Mouse (Mus musculus) liver, embryonic 11.5 days (tissue): ENCODE results near the gene Acsf3. TPM values are rescaled to one million over a fixed set of nuclear protein-coding genes. Genes with fewer than 3 reads are reported as not detected.

Experiments used
- ATAC-seq: fragments of 200-750 bp; cut with Nextera tagmentation; replicated peaks from 2 replicates; pipeline ENCODE4 v1.8.0; 2017; ENCODE audit warnings: moderate number of reproducible peaks, mild to moderate bottlenecking, moderate TSS enrichment, moderate library complexity; ENCODE audit not compliant: low FRiP score
- DNase-seq: peaks from one replicate; pipeline ENCODE4 v3.0.0-alpha.2; 2017; ENCODE audit warnings: low spot score
- H3K27ac ChIP-seq: fragments of 300-500 bp; sonication (generic); 2 replicates; pipeline ENCODE4 v1.5.1; 2014; ENCODE audit warnings: mild to moderate bottlenecking, low read depth, low read length, control low read depth
- H3K27me3 ChIP-seq: fragments of 300-500 bp; sonication (generic); replicated peaks from 2 replicates; pipeline ENCODE4 v1.6.1; 2014; ENCODE audit warnings: low read length, mixed read lengths; ENCODE audit not compliant: control insufficient read depth, insufficient read depth
- H3K36me3 ChIP-seq: fragments of 300-500 bp; sonication (generic); 2 replicates; pipeline ENCODE4 v1.6.1; 2014; ENCODE audit warnings: mild to moderate bottlenecking, low read length, moderate library complexity, mixed read lengths; ENCODE audit not compliant: control insufficient read depth, insufficient read depth
- H3K4me1 ChIP-seq: fragments of 300-500 bp; sonication (generic); replicated peaks from 2 replicates; pipeline ENCODE4 v1.6.1; 2014; ENCODE audit warnings: low read length, mixed read lengths; ENCODE audit not compliant: control insufficient read depth, insufficient read depth
- H3K4me2 ChIP-seq: fragments of 300-500 bp; sonication (generic); 2 replicates; pipeline ENCODE4 v1.6.1; 2014; ENCODE audit warnings: mild to moderate bottlenecking, control low read depth, moderate library complexity
- H3K4me3 ChIP-seq: fragments of 300-500 bp; sonication (generic); 2 replicates; pipeline ENCODE4 v1.5.1; 2014; ENCODE audit warnings: low read depth, low read length, control low read depth
- H3K9ac ChIP-seq: fragments of 300-500 bp; sonication (generic); 2 replicates; pipeline ENCODE4 v1.6.1; 2014; ENCODE audit warnings: low read depth, low read length, control low read depth
- H3K9me3 ChIP-seq: fragments of 300-500 bp; sonication (generic); 2 replicates; pipeline ENCODE4 v1.6.1; 2016; ENCODE audit warnings: low read length, inconsistent platforms, mixed read lengths; ENCODE audit not compliant: control insufficient read depth
- WGBS: fragments of 180-500 bp; shearing (Covaris S2); extraction: QIAGEN DNeasy Blood & Tissue Kit; methylation state at CpG from one replicate; pipeline ENCODE4 v1.1.7; 2014; 5-methylcytosine and 5-hydroxymethylcytosine counted together
- polyA plus RNA-seq: library from polyadenylated mRNA; unstranded; fragments of >200 nt; fragmentation: Nextera tagmentation; extraction: Ambion mirVana; gene quantifications from 2 replicates; pipeline ENCODE4 v1.2.1, GENCODE M21; 2014

Acsf3 gene
- polyA plus RNA-seq, 1 experiment from 2014 or later = 16.6 TPM

DNA sequence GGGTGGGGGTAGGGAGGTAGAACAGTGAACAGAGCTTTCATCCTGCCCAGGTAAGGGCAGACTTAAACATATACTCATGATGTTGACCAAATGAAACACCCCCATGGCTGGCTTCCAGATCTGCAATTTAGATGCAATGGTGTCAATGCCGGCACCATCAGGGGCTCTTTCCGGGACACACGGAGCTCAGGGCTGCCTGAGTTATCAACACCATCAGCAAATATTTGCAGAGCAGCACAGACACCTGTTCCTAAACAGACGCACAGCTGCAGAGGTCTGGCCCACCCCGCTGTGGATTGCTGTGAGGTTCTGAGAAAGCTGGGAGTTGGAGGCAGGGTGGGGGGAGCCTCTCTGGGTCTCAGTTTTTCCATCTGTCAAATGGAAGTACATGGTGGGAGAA lies 9.1 kb upstream of the Acsf3 start:
- H3K27ac ChIP-seq = no peak overlapping the region
- H3K27me3 ChIP-seq = peaks cover 19% of the 10 kb centered on the region; the same call in 1 of the 2 replicates
- no peaks in the 10 kb centered on the region for H3K9me3 ChIP-seq
- WGBS = 58% methylated on average over 5 of the region's 5 CpGs
- H3K4me2 ChIP-seq = no peak overlapping the region
- no peak for DNase-seq
- ATAC-seq = 0 out of 2 replicates have a peak, but pooled peaks have one; percentile 27
- no peaks in the 10 kb centered on the region for H3K36me3 ChIP-seq
- no peak overlapping the region for H3K9ac ChIP-seq
- H3K4me1 ChIP-seq = peaks cover 20% of the 10 kb centered on the region
- H3K4me3 ChIP-seq = no peak overlapping the region

DNA sequence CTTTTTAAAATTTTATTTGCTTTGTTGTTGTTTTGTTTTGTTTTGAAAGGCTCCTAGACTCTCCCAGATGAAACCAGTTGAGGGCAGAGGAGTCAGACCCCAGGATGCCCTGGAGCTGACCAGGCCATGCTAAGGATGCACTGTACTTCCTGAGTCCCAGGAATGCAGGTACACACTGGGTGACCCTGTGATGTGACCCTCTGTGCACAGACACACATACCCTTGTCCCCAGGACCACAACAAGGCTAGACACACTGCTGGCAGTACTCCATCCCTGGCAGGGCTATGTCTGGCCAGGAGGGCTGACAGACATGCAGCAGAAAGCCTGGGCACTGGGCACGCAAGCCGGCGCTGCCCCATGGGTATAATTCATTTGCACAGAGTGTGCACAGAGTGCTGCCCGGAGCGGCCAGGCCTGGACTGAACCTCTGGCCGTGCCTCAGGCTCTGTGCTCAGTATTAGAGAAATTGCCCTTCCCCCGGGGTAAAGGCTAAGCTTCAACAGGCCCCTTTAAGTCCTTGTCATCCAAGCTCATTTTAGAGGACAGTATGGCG lies 8.6 kb upstream of the Acsf3 start:
- peaks cover 19% of the 10 kb centered on the region; the same call in 1 of the 2 replicates for H3K27me3 ChIP-seq

DNA sequence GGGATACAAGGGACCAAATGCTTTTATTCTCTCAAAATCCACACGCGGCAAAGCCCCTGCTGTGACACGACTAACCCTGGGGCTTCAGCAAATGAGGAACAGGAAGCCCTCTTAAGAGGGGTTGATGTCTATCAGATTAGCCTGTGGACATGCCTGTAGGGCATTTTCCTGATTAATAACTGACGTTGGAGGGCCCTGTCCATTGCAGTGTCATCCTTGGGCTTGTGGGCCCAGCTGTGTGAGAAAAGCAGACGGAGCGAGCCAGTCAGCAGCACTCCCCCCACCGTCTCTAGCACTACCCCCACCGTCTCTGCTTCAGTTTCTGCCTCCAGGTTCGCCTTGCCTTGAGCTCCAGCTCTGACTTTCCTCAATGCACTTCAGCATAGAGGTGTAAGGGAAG lies 8.1 kb upstream of the Acsf3 start:
- H3K9me3 ChIP-seq = no peaks in the 10 kb centered on the region
- no peak overlapping the region for H3K4me2 ChIP-seq
- no peak overlapping the region for H3K9ac ChIP-seq
- 33% methylated on average over 9 of the region's 9 CpGs for WGBS
- no peak for DNase-seq
- ATAC-seq = no peak
- peaks cover 19% of the 10 kb centered on the region; the same call in 1 of the 2 replicates for H3K27me3 ChIP-seq
- peaks cover 20% of the 10 kb centered on the region for H3K4me1 ChIP-seq
- no peaks in the 10 kb centered on the region for H3K36me3 ChIP-seq
- no peak overlapping the region for H3K27ac ChIP-seq
- H3K4me3 ChIP-seq = no peak overlapping the region

More for the DNA sequence above, 8.6 kb upstream of the Acsf3 start:
- peaks cover 20% of the 10 kb centered on the region for H3K4me1 ChIP-seq
- no peak overlapping the region for H3K4me3 ChIP-seq
- no peaks in the 10 kb centered on the region for H3K36me3 ChIP-seq
- DNase-seq = no peak
- H3K27ac ChIP-seq = no peak overlapping the region
- ATAC-seq = no peak
- no peak overlapping the region for H3K4me2 ChIP-seq
- H3K9me3 ChIP-seq = no peaks in the 10 kb centered on the region
- WGBS = 75% methylated on average over 8 of the region's 8 CpGs
- no peak overlapping the region for H3K9ac ChIP-seq

GRCm38 (mm10) chr8:122769251-122770058 lies 5.8 kb upstream of the Acsf3 start:
- WGBS = 65% methylated on average over 24 of the region's 24 CpGs
- Histone ChIP-seq H3K4me2 (no peak overlapping the region), H3K27ac (no peak overlapping the region), H3K9ac (no peak overlapping the region), H3K36me3 (no peaks in the 10 kb centered on the region), H3K9me3 (no peaks in the 10 kb centered on the region), H3K4me1 (0 out of 2 replicates have a peak, but pooled peaks cover 5% of the 10 kb centered on the region), H3K27me3 (peaks cover 19% of the 10 kb centered on the region; the same call in 1 of the 2 replicates), H3K4me3 (no peak overlapping the region)
- no peak for ATAC-seq
- DNase-seq = no peak

- WGBS = 28% methylated on average over 10 of the region's 10 CpGs
- peaks cover 3% of the 10 kb centered on the region; the same call in 1 of the 2 replicates for H3K4me1 ChIP-seq
- no peak for DNase-seq
- ATAC-seq = no peak
- no peak overlapping the region for H3K4me2 ChIP-seq
- no peak overlapping the region for H3K27ac ChIP-seq
- H3K9ac ChIP-seq = no peak overlapping the region
- H3K4me3 ChIP-seq = no peak overlapping the region
- no peaks in the 10 kb centered on the region for H3K36me3 ChIP-seq
- peaks cover 19% of the 10 kb centered on the region; the same call in 1 of the 2 replicates for H3K27me3 ChIP-seq
- H3K9me3 ChIP-seq = no peaks in the 10 kb centered on the region
Observed at GRCm38 (mm10) chr8:122772431-122773060, 2.7 kb upstream of the Acsf3 start.

GRCm38 (mm10) chr8:122777701-122778100 lies 2.4 kb downstream of the Acsf3 start:
- Histone ChIP-seq H3K9ac (no peak overlapping the region), H3K27me3 (0 out of 2 replicates have a peak, but pooled peaks cover 3% of the 10 kb centered on the region), H3K4me2 (no peak overlapping the region), H3K27ac (no peak overlapping the region), H3K4me1 (peaks cover 3% of the 10 kb centered on the region), H3K4me3 (no peak overlapping the region), H3K9me3 (no peaks in the 10 kb centered on the region), H3K36me3 (no peaks in the 10 kb centered on the region; the same call in 1 of the 2 replicates)
- DNase-seq = no peak
- WGBS = 82% methylated on average over 6 of the region's 6 CpGs
- no peak for ATAC-seq

GRCm38 (mm10) chr8:122778703-122779239 lies 3.5 kb downstream of the Acsf3 start:
- Histone ChIP-seq H3K27me3 (no peaks in the 10 kb centered on the region), H3K4me2 (no peak overlapping the region), H3K9me3 (no peaks in the 10 kb centered on the region), H3K4me3 (no peak overlapping the region), H3K9ac (no peak overlapping the region), H3K4me1 (peaks cover 3% of the 10 kb centered on the region), H3K36me3 (no peaks in the 10 kb centered on the region; the same call in 1 of the 2 replicates), H3K27ac (no peak overlapping the region)
- no peak for ATAC-seq
- no peak for DNase-seq
- 79% methylated on average over 3 of the region's 3 CpGs for WGBS

DNA sequence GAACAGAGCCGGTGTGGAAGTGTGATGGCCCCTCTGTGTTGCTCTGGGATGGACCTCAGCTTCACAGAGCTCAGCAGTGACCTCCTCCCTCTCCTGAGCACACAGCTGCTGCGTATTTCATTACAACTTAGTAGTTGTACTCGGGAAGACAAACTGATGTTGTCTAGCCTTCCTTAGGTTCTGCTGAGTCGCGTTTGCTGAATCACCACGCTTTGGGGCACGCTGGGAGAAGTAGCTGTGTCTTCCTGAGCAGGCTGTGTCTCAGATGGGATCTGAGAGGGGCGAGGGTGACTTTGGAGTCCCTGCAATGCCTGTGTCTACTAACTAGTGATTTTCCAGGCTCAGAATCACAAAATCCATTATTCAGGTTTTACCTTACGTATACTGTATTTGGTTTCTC lies 4.0 kb downstream of the Acsf3 start:
- ATAC-seq (no peak), DNase-seq (no peak)
- Histone ChIP-seq H3K4me2 (no peak overlapping the region), H3K4me1 (peaks cover 3% of the 10 kb centered on the region), H3K27me3 (no peaks in the 10 kb centered on the region), H3K9me3 (no peaks in the 10 kb centered on the region), H3K36me3 (no peaks in the 10 kb centered on the region; the same call in 1 of the 2 replicates), H3K27ac (no peak overlapping the region), H3K9ac (no peak overlapping the region), H3K4me3 (no peak overlapping the region)
- 68% methylated on average over 9 of the region's 9 CpGs for WGBS
